Mouse (Mus musculus) bone marrow macrophage, adult 2 months (primary cell): ENCODE results near the gene Ptp4a2.

ENCODE experiments used
- CTCF ChIP-seq: IDR thresholded peaks from 2 replicates; pipeline ENCODE4 v1.5.1; 2012; ENCODE audit warnings: low read depth, mild to moderate bottlenecking, low read length, moderate library complexity
- POLR2A ChIP-seq: IDR thresholded peaks from 2 replicates; pipeline ENCODE4 v1.6.1; 2012; ENCODE audit warnings: mild to moderate bottlenecking, low read depth, low read length, borderline replicate concordance

DNA sequence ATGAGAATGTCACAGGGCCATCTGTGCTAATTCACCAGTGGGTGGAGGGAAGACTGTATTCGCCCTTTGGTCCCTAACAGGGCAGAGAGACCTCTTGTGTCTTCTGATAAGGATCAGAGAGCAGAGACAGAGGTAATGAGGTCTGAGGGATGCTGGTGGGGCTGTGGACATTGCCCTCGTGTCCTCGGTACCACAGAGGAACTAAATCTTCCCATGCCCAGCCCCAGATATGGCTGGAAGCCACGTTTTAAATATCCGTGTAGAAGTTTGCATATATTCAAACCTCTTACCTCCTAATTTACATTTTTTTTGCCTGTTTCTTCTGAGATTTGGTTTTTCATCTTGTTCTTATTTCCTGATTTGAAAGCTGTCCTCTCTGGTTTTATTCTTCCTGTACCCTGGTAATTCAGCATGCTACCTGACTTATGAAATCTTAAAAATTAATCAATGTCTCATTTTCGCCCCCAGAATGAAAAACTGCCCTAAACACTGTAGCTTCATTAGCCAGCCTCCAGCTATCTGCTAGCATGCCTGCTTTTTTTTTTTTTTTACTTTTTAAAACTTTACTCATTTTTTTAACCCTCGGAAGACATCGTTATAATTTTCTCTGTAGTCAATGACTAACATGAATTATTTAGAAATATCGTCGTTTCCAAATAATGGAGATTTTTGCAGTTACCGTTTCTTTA, 67.1 kb downstream of the Ptp4a2 start:
- TF ChIP-seq CTCF (no peak), POLR2A (no peak)
